20 mouse cellular contexts compared by ENCODE assay signal in the genomic region with DNA sequence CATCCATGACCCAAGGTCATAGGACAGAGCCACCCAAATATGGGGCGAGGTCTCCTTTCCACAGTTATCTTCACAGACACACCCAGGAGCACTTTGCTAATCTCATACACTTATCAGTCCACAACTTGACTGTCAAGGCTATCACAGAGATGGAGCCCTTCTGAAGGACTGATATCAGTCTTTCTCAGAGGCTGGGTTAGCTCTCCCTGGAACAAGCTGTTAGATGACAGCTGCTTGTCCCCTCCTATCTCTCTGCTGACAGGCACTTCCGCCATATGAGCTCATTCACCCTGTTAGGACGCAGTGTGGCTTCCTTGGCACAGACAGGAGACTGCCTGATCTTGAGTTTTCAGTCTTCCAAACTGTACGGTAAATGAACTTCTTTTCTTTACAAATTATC. TPM values are rescaled to one million over a fixed set of nuclear protein-coding genes. Genes with fewer than 3 reads are reported as not detected.
DNase-seq lines count a peak whose midpoint lies in the region; ATAC-seq and TF ChIP-seq lines count a peak whose summit lies in the region.
"Had no signal": no experiment of that assay in that cellular context is flagged by ENCODE, and none has a peak within 500 bp of the region (broad histone marks: within the 10 kb centered on the region; RNA-seq: fewer than 3 reads in every experiment).

No protein-coding gene starts in this region.

- peaks cover 4% of the 10 kb centered on the region; the same call in 1 of the 2 replicates for H3K4me1 ChIP-seq in heart, embryonic 11.5 days (ENCODE audit: control insufficient read depth, insufficient read depth, low read length)
- peaks cover 44% of the 10 kb centered on the region for H3K4me1 ChIP-seq in liver, embryonic 11.5 days (replicated peaks; ENCODE audit: control insufficient read depth, insufficient read depth, low read length)
- H3K4me1 ChIP-seq: lung, embryonic 15.5 days had no signal

- H3K4me3 ChIP-seq in heart, embryonic 11.5 days (ENCODE audit: low read depth, low read length) = peak overlapping the region; percentile 25; the same call in 1 of the 2 replicates
- peak overlapping the region; percentile 30 for H3K4me3 ChIP-seq in liver, embryonic 11.5 days (ENCODE audit: low read depth, low read length)
- H3K4me3 ChIP-seq in myocyte = no peak overlapping the region
- H3K4me3 ChIP-seq: hindbrain, embryonic 10.5 days; lung, embryonic 15.5 days had no signal

- no peak for TF ChIP-seq POLR2A in myocyte (IDR thresholded peaks at IDR 0.05; ENCODE audit: insufficient read length, low read depth)

- no peaks in the 10 kb centered on the region for H3K79me2 ChIP-seq in myocyte (ENCODE audit: control insufficient read depth, insufficient read depth)

- H3K4me2 ChIP-seq in heart, embryonic 11.5 days = peak overlapping the region; percentile 49
- peak overlapping the region; percentile 65 for H3K4me2 ChIP-seq in liver, embryonic 11.5 days
- H3K4me2 ChIP-seq in myocyte (ENCODE audit: low read depth) = no peak overlapping the region
- H3K4me2 ChIP-seq: lung, embryonic 15.5 days had no signal

- DNase-seq in heart, postnatal 25 days (ENCODE audit: low spot score) = no peak
- DNase-seq in c-Kit-negative CD71-positive TER-119-positive erythroid progenitor cells, embryonic 14.5 days (ENCODE audit: low read depth, low spot score) = peak; percentile 65
- DNase-seq in liver, embryonic 11.5 days (ENCODE audit: low spot score) = no peak
- no peak for DNase-seq in layer of hippocampus, postnatal 10 days (ENCODE audit: low spot score in 2 of 2)
- DNase-seq in right cerebral cortex, postnatal 25 days = no peak
- DNase-seq in adrenal gland, postnatal 25 days = no peak
- DNase-seq: adrenal gland, adult 2 months; cerebellum, adult 9-10 months; embryo, embryonic 11 days; forebrain, postnatal 0 days; gastrocnemius, postnatal 10 days; layer of hippocampus, adult 9-11 months; right cerebral cortex, adult 18-20 months; thymus, postnatal 4 days had no signal

- peak; percentile 92 for ATAC-seq in heart, embryonic 11.5 days (replicated peaks; ENCODE audit: insufficient number of reproducible peaks, low FRiP score, low TSS enrichment)
- peak; percentile 92 for ATAC-seq in liver, embryonic 11.5 days (replicated peaks; ENCODE audit: low FRiP score)
- ATAC-seq: forebrain, postnatal 0 days; inflammation-experienced regulatory T-cells, adult 6 months had no signal

- no peaks in the 10 kb centered on the region for H3K36me3 ChIP-seq in heart, embryonic 11.5 days (ENCODE audit: control insufficient read depth, insufficient read depth, low read length)
- no peaks in the 10 kb centered on the region for H3K36me3 ChIP-seq in liver, embryonic 11.5 days (ENCODE audit: control insufficient read depth, insufficient read depth, low read length)
- no peaks in the 10 kb centered on the region for H3K36me3 ChIP-seq in myocyte (ENCODE audit: control insufficient read depth, insufficient read depth)
- H3K36me3 ChIP-seq: hindbrain, embryonic 10.5 days; lung, embryonic 15.5 days had no signal

- intact Hi-C loops in heart, postnatal 25 days (cut with DNase I) = no loop called here

- WGBS in heart, embryonic 11.5 days (ENCODE audit: insufficient replicate concordance) = 34% methylated on average over 4 of the region's 4 CpGs
- 38% methylated on average over 4 of the region's 4 CpGs for WGBS in liver, embryonic 11.5 days

- peak overlapping the region; percentile 69 for H3K27ac ChIP-seq in heart, embryonic 11.5 days (ENCODE audit: low read depth, low read length)
- H3K27ac ChIP-seq in liver, embryonic 11.5 days (ENCODE audit: low read depth, low read length) = peak overlapping the region; percentile 96
- H3K27ac ChIP-seq: kidney, postnatal 0 days; lung, embryonic 15.5 days had no signal

- H3K27me3 ChIP-seq in heart, embryonic 11.5 days (ENCODE audit: control insufficient read depth, insufficient read depth, low read length) = no peaks in the 10 kb centered on the region
- no peaks in the 10 kb centered on the region for H3K27me3 ChIP-seq in liver, embryonic 11.5 days (replicated peaks; ENCODE audit: control insufficient read depth, insufficient read depth, low read length)
- H3K27me3 ChIP-seq in myocyte (ENCODE audit: control insufficient read depth, insufficient read depth, insufficient read length) = no peaks in the 10 kb centered on the region
- H3K27me3 ChIP-seq: lung, embryonic 15.5 days had no signal

- H3K9ac ChIP-seq in heart, embryonic 11.5 days (ENCODE audit: low read depth, low read length) = no peak overlapping the region
- peak overlapping the region; percentile 60 for H3K9ac ChIP-seq in liver, embryonic 11.5 days (ENCODE audit: low read depth, low read length)
- H3K9ac ChIP-seq: forebrain, postnatal 0 days; lung, embryonic 15.5 days had no signal

- no peaks in the 10 kb centered on the region for H3K9me3 ChIP-seq in heart, embryonic 11.5 days (replicated peaks; ENCODE audit: control insufficient read depth, low read length)
- H3K9me3 ChIP-seq in liver, embryonic 11.5 days (ENCODE audit: control insufficient read depth, low read length) = no peaks in the 10 kb centered on the region
- H3K9me3 ChIP-seq: hindbrain, embryonic 10.5 days; lung, embryonic 15.5 days had no signal

- H3ac ChIP-seq in myocyte (ENCODE audit: control insufficient read depth, insufficient read length) = no peak overlapping the region

TF ChIP-seq in myocyte, 11 proteins besides CTCF, POLR2A, EP300 and RAD21:
- TF ChIP-seq MYOD1 (IDR thresholded peaks at IDR 0.05; ENCODE audit: control insufficient read depth in 1 of 3, insufficient read length in 2 of 3, low read depth in 2 of 3) = peak in 1 of 3 experiments; percentile 75
- TF ChIP-seq MAX (IDR thresholded peaks at IDR 0.05; ENCODE audit: low read depth) = no peak
- no peak for TF ChIP-seq REST (IDR thresholded peaks at IDR 0.05; ENCODE audit: insufficient read depth, insufficient read length)
- TF ChIP-seq MYOG (IDR thresholded peaks at IDR 0.05; ENCODE audit: control insufficient read depth in 1 of 3, insufficient read depth in 1 of 3, insufficient read length in 2 of 3, low read depth in 2 of 3) = peak in 2 of 3 experiments; percentile 44 to 52
TF ChIP-seq in myocyte: peak in this region for 2.

RNA-seq across cellular contexts. Expression of a gene that starts 6.6 kb away (rescaled TPM):
- polyA plus RNA-seq in heart, embryonic 11.5 days (2014; fragmentation: Nextera tagmentation; extraction: Ambion mirVana) = 0.19 and 0.49 TPM in 2 replicates
- total RNA-seq in heart, postnatal 25 days (2021) = 1 to 10 TPM; 1.1 to 1.6 TPM
- 0.60 and 1.8 TPM in 2 replicates for polyA plus RNA-seq in liver, embryonic 11.5 days (2014; fragmentation: Nextera tagmentation; extraction: Ambion mirVana)
- polyA plus RNA-seq in myocyte (2012; fragmentation: generic; extraction: Trizol) = 1.1 TPM
- 1 to 10 TPM; 3.1 to 3.3 TPM for total RNA-seq in layer of hippocampus, postnatal 10 days (2021)
- 2.7 and 2.8 TPM in 2 replicates for total RNA-seq in adrenal gland, postnatal 25 days (2021)

RNA-seq across cellular contexts. Expression of a gene that starts 53.5 kb away (rescaled TPM):
- 244 and 288 TPM in 2 replicates for polyA plus RNA-seq in heart, embryonic 11.5 days (2014; fragmentation: Nextera tagmentation; extraction: Ambion mirVana)
- total RNA-seq in heart, postnatal 25 days (2021) = 100 to 1,000 TPM; 129 to 137 TPM
- 178 and 184 TPM in 2 replicates for polyA plus RNA-seq in liver, embryonic 11.5 days (2014; fragmentation: Nextera tagmentation; extraction: Ambion mirVana)
- polyA plus RNA-seq in myocyte (2012; fragmentation: generic; extraction: Trizol) = 130 TPM
- total RNA-seq in layer of hippocampus, postnatal 10 days (2021) = 100 to 1,000 TPM; 245 to 249 TPM
- total RNA-seq in adrenal gland, postnatal 25 days (2021) = 119 and 124 TPM in 2 replicates
